Mouse (Mus musculus): ENCODE results near the gene Gch1. TPM values are rescaled to one million over a fixed set of nuclear protein-coding genes. Genes with fewer than 3 reads are reported as not detected.

The Gch1 gene
- total RNA-seq (2021), result 1 to 10 TPM; 1.3 to 1.4 TPM
- long read RNA-seq, experiment 1, partial matches to known transcripts, result 0 of 3 reads
- long read RNA-seq, experiment 1, other reads (novel, unspliced or antisense), result 1 of 3 reads
- long read RNA-seq, experiment 2, partial matches to known transcripts, result 0 of 5 reads
- long read RNA-seq, experiment 2, other reads (novel, unspliced or antisense), result 2 of 5 reads

GRCm38 (mm10) chr14:47188848-47189634 is at the start of gene Gch1:
Gene Gch1, minus strand, starts transcription at chr14:47189413.
- intact Hi-C loops (cut with DNase I), result loop anchor here (10.0 kb wide), 1 partner anchor 304 kb away; the partner anchor contains the start of gene Samd4
- peak; percentile 33 to 71 for DNase-seq (ENCODE audit: low spot score in 2 of 2)

GRCm38 (mm10) chr14:47237286-47237685 is 48.1 kb upstream of the Gch1 start:
- no peak for DNase-seq (ENCODE audit: low spot score in 2 of 2)
- intact Hi-C loops (cut with DNase I), result no loop called here

GRCm38 (mm10) chr14:47236491-47236890 is 47.3 kb upstream of the Gch1 start:
- intact Hi-C loops (cut with DNase I), result no loop called here
- DNase-seq (ENCODE audit: low spot score in 2 of 2), result no peak

GRCm38 (mm10) chr14:47234526-47235250 is 45.5 kb upstream of the Gch1 start:
- intact Hi-C loops (cut with DNase I), result no loop called here
- DNase-seq (ENCODE audit: low spot score in 2 of 2), result no peak

- intact Hi-C loops (cut with DNase I), result no loop called here
- no peak for DNase-seq (ENCODE audit: low spot score in 2 of 2)
Measured at GRCm38 (mm10) chr14:47234032-47234431, 44.8 kb upstream of the Gch1 start.

- intact Hi-C loops (cut with DNase I), result no loop called here
Measured at GRCm38 (mm10) chr14:47233602-47234001, 44.4 kb upstream of the Gch1 start.

GRCm38 (mm10) chr14:47229796-47230376 is 40.7 kb upstream of the Gch1 start:
- intact Hi-C loops (cut with DNase I), result no loop called here
- DNase-seq (ENCODE audit: low spot score in 2 of 2), result no peak

More at GRCm38 (mm10) chr14:47233602-47234001, 44.4 kb upstream of the Gch1 start:
- no peak for DNase-seq (ENCODE audit: low spot score in 2 of 2)

- no peak for DNase-seq (ENCODE audit: low spot score in 2 of 2)
- intact Hi-C loops (cut with DNase I), result no loop called here
Measured at GRCm38 (mm10) chr14:47225931-47226330, 36.7 kb upstream of the Gch1 start.

GRCm38 (mm10) chr14:47224476-47225325 is 35.5 kb upstream of the Gch1 start:
- DNase-seq (ENCODE audit: low spot score in 2 of 2), result no peak
- intact Hi-C loops (cut with DNase I), result no loop called here

- intact Hi-C loops (cut with DNase I), result no loop called here
- DNase-seq (ENCODE audit: low spot score in 2 of 2), result no peak
Measured at GRCm38 (mm10) chr14:47222631-47223450, 33.6 kb upstream of the Gch1 start.

- intact Hi-C loops (cut with DNase I), result no loop called here
- no peak for DNase-seq (ENCODE audit: low spot score in 2 of 2)
Measured at GRCm38 (mm10) chr14:47221567-47221966, 32.4 kb upstream of the Gch1 start.

- no peak for DNase-seq (ENCODE audit: low spot score in 2 of 2)
- intact Hi-C loops (cut with DNase I), result no loop called here
Measured at GRCm38 (mm10) chr14:47220231-47221025, 31.2 kb upstream of the Gch1 start.

- intact Hi-C loops (cut with DNase I), result no loop called here
- no peak for DNase-seq (ENCODE audit: low spot score in 2 of 2)
Measured at GRCm38 (mm10) chr14:47218766-47219606, 29.8 kb upstream of the Gch1 start.

GRCm38 (mm10) chr14:47216541-47216940 is 27.3 kb upstream of the Gch1 start:
- intact Hi-C loops (cut with DNase I), result no loop called here

GRCm38 (mm10) chr14:47214367-47214766 is 25.2 kb upstream of the Gch1 start:
- DNase-seq (ENCODE audit: low spot score in 2 of 2), result no peak
- intact Hi-C loops (cut with DNase I), result no loop called here

More at GRCm38 (mm10) chr14:47216541-47216940, 27.3 kb upstream of the Gch1 start:
- no peak for DNase-seq (ENCODE audit: low spot score in 2 of 2)

GRCm38 (mm10) chr14:47213305-47213704 is 24.1 kb upstream of the Gch1 start:
- intact Hi-C loops (cut with DNase I), result no loop called here
- DNase-seq (ENCODE audit: low spot score in 2 of 2), result no peak
